Mouse (Mus musculus): ENCODE measurements around the gene Grid2.

DNA sequence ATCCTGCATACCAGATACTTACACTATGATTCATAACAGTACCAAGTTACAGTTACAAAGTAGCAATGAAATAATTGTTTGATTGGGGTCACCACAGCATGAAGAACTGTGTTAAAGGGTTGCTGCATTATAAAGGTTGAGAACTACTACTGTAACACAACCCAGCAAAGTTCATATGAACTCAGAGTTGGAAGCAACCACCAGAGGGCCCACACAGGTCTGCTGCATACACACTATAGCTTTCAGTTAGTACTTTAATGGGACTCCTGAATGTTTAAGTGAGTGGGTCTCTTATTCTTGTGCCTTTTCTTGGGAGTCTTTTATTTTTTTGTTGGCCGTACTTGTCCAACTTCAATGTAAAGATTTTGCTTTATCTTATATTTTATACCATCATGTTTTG is 1057.5 kb downstream of the Grid2 start:
- TF ChIP-seq POLR2A (IDR thresholded peaks at IDR 0.05; ENCODE audit: control insufficient read depth, extremely low read depth, insufficient read depth, low read length, poor library complexity) (no peak), CTCF (IDR thresholded peaks at IDR 0.05; ENCODE audit: borderline replicate concordance, control insufficient read depth, extremely low read depth, insufficient read depth, low read length, poor library complexity) (no peak)
